Mouse (Mus musculus): ENCODE measurements around the gene Slc25a39. TPM values are rescaled to one million over a fixed set of nuclear protein-coding genes. Genes with fewer than 3 reads are reported as not detected.

Slc25a39 gene
- polyA plus RNA-seq, 1 experiment from 2014 or later, result 216 TPM

DNA sequence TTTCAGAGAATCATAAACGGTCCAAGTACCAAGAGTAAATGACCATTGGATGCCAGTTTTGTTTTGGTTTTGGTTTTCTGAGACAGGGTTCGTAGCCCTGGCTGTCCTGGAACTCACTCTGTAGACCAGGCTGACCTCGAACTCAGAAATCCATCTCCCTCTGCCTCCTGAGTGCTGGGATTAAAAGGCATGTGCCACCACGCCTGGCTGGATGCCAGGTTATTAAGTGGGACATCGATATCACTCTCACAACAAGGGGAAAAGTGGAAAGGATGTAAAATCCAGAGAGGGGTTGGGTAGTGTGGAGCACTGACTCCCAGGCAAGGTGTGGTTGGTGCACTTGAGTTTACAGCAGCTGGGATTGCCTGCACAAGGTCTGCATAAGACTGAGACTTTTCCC lies 27.7 kb downstream of the Slc25a39 start:
- Histone ChIP-seq H3K4me1 (ENCODE audit: control insufficient read depth, insufficient read depth, low read length) (peaks cover 16% of the 10 kb centered on the region), H3K4me3 (ENCODE audit: low read depth, low read length) (no peak overlapping the region), H3K9me3 (ENCODE audit: control insufficient read depth, low read depth, low read length) (no peaks in the 10 kb centered on the region; the same call in 1 of the 2 replicates), H3K9ac (replicated peaks; ENCODE audit: low read depth, low read length) (no peak overlapping the region), H3K27me3 (ENCODE audit: control insufficient read depth, insufficient read depth, low read length) (no peaks in the 10 kb centered on the region), H3K36me3 (ENCODE audit: control insufficient read depth, insufficient read depth, low read length) (no peaks in the 10 kb centered on the region), H3K27ac (ENCODE audit: low read length) (no peak overlapping the region), H3K4me2 (replicated peaks; ENCODE audit: low read depth, low read length) (no peak overlapping the region)
- WGBS, result 70% methylated on average over 5 of the region's 5 CpGs
- ATAC-seq (ENCODE audit: insufficient number of reproducible peaks, insufficient read depth, low FRiP score, low read depth), result no peak

DNA sequence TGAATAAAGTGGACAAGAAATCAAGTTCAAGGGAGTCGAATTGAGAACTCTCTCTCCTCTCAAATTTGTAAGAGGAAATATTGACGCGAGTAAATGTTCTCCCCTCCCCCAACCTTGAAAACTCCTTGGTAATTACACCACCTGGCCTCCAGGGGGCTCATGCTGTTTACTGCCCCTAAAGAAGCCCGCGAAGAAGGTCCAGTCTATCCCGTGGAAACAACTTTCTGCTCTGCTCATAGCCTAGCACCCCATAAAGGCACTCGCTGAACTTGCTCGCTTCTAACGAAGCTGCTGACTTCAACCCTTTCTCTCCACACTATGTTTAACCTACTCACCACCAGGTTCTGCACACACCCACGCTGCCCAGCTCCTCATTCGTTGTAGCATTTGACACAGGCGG lies 30.6 kb downstream of the Slc25a39 start:
- peaks cover 19% of the 10 kb centered on the region for H3K4me1 ChIP-seq (ENCODE audit: control insufficient read depth, insufficient read depth, low read length)
- H3K27me3 ChIP-seq (ENCODE audit: control insufficient read depth, insufficient read depth, low read length), result no peaks in the 10 kb centered on the region
- no peak overlapping the region for H3K4me3 ChIP-seq (ENCODE audit: low read depth, low read length)
- no peak overlapping the region for H3K9ac ChIP-seq (replicated peaks; ENCODE audit: low read depth, low read length)
- H3K4me2 ChIP-seq (replicated peaks; ENCODE audit: low read depth, low read length), result no peak overlapping the region
- H3K9me3 ChIP-seq (ENCODE audit: control insufficient read depth, low read depth, low read length), result no peaks in the 10 kb centered on the region; the same call in 1 of the 2 replicates
- no peak overlapping the region for H3K27ac ChIP-seq (ENCODE audit: low read length)
- WGBS, result 60% methylated on average over 12 of the region's 12 CpGs
- H3K36me3 ChIP-seq (ENCODE audit: control insufficient read depth, insufficient read depth, low read length), result no peaks in the 10 kb centered on the region
- ATAC-seq (ENCODE audit: insufficient number of reproducible peaks, insufficient read depth, low FRiP score, low read depth), result no peak

DNA sequence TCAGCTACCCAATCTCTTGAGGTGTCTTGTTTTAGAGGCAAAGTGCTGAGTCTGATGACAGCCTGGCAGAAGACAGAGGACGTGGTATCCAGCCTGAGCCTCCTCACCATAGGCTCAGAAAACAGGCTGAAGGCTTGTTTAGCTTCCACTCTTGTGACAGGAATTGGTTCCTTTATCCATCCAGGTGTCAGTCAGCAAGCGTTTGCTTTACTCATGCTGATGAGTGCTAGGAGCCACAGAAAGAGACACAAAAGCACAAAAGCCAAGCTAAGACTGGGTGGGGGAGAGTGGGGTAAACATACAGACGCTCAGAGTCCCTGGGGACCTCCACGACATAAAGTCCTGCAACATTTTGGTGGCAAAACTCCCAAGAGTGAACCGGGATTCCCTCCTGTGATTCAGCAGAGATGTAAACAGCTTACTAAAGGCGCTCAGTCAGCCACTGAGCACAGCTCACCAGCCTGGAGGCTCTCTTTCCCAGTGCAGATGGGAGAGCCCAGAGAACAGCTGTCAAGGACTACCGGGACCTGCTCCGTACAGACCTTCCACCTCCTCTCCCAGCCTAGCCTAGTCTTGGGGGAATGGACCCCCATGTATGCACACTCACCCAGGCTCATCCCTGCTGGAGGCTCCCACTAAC lies 31.4 kb downstream of the Slc25a39 start:
- H3K4me1 ChIP-seq (ENCODE audit: control insufficient read depth, insufficient read depth, low read length), result peaks cover 19% of the 10 kb centered on the region
- WGBS, result 18% methylated on average over 8 of the region's 8 CpGs
- H3K4me3 ChIP-seq (ENCODE audit: low read depth, low read length), result 0 out of 2 replicates have a peak overlapping the region, but pooled peaks have one; percentile 1
- ATAC-seq (ENCODE audit: insufficient number of reproducible peaks, insufficient read depth, low FRiP score, low read depth), result no peak
- no peak overlapping the region for H3K9ac ChIP-seq (replicated peaks; ENCODE audit: low read depth, low read length)
- H3K27me3 ChIP-seq (ENCODE audit: control insufficient read depth, insufficient read depth, low read length), result no peaks in the 10 kb centered on the region
- no peaks in the 10 kb centered on the region for H3K36me3 ChIP-seq (ENCODE audit: control insufficient read depth, insufficient read depth, low read length)
- no peaks in the 10 kb centered on the region; the same call in 1 of the 2 replicates for H3K9me3 ChIP-seq (ENCODE audit: control insufficient read depth, low read depth, low read length)
- H3K27ac ChIP-seq (ENCODE audit: low read length), result peak overlapping the region; percentile 27; the same call in 1 of the 2 replicates
- peak overlapping the region; percentile 38 for H3K4me2 ChIP-seq (replicated peaks; ENCODE audit: low read depth, low read length)

DNA sequence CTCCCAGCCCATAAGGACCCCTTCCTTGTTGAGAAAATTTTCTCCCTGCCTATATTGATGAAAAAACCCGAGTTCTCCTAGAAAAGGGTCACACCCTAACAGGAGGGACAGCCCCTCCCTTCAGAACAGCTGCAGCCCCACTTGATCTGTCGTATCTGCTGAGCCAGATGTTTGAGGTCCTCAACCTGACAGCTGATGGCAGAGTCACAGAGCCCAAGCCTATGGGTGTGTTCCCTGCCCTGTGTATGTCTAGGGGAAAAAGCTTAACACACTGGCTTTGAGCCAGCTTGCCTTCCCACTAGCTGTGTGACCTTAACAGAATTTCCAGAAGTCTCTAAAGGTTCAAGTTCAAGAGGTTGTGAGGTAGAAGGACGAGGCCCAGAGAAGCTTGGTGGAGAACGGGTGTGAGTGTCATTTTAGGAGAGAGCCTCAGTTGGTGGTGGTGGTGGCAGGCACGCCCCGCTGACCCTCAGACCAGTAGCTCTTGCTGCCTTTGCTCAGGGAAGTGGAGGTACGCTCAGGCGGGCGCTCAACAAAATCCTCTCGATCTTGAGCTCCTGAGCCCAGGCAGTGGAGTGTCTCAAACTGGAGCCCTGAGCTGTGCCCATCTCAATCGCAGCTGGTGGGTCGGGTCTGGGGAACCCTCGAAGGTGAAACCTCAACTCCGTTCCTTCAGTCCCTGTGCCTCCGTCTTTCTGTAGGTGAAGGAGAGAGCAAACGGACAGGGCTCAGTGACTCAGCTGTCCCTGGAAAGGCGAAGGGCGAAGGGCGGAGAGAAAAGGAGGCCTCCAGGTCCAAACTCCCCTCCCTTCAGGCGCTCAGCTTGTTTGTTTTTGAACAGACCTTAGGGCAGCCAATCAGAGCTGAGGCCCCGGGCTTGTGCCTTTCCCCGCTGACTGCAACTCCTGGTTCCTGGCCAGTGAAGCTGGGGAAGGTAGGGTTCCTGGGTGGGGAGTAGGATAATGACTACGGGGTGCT lies 32.3 kb downstream of the Slc25a39 start:
- ATAC-seq (ENCODE audit: insufficient number of reproducible peaks, insufficient read depth, low FRiP score, low read depth), result peak; percentile 80
- H3K4me1 ChIP-seq (ENCODE audit: control insufficient read depth, insufficient read depth, low read length), result peaks cover 19% of the 10 kb centered on the region
- H3K36me3 ChIP-seq (ENCODE audit: control insufficient read depth, insufficient read depth, low read length), result no peaks in the 10 kb centered on the region
- H3K9me3 ChIP-seq (ENCODE audit: control insufficient read depth, low read depth, low read length), result no peaks in the 10 kb centered on the region; the same call in 1 of the 2 replicates
- H3K27me3 ChIP-seq (ENCODE audit: control insufficient read depth, insufficient read depth, low read length), result no peaks in the 10 kb centered on the region
- WGBS, result 6% methylated on average over 23 of the region's 23 CpGs
- peak overlapping the region; percentile 38 for H3K4me2 ChIP-seq (replicated peaks; ENCODE audit: low read depth, low read length)
- H3K4me3 ChIP-seq (ENCODE audit: low read depth, low read length), result 0 out of 2 replicates have a peak overlapping the region, but pooled peaks have one; percentile 1
- no peak overlapping the region for H3K9ac ChIP-seq (replicated peaks; ENCODE audit: low read depth, low read length)
- no peak overlapping the region for H3K27ac ChIP-seq (ENCODE audit: low read length)

DNA sequence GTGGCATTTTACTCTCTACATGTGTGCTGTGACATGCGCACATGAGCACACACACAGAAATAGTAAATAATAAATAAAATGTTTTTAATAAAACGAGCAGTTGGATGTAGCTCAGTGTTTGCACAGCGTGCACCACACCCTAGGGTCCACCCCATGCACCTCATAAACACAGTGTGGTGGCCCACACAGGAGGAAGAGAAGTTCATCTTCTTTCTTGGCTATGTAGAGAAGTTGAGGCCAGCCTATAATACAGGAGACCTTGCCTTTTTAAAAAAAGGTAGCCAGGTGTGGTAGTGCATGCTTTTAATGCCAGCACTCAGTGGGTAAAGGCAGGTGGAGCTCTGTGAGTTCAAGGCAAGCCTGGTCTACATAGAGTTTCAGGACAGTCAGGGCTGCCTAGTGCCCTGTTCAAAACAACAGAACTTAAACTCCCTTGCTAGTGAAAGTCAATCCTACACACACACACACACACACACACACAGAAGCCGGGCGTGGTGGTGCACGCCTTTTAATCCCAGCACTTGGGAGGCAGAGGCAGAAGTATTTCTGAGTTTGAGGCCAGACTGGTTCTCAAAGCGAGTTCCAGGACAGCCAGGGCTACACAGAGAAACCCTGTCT lies 33.5 kb downstream of the Slc25a39 start:
- ATAC-seq (ENCODE audit: insufficient number of reproducible peaks, insufficient read depth, low FRiP score, low read depth), result no peak
- Histone ChIP-seq H3K4me2 (replicated peaks; ENCODE audit: low read depth, low read length) (no peak overlapping the region), H3K9me3 (ENCODE audit: control insufficient read depth, low read depth, low read length) (no peaks in the 10 kb centered on the region; the same call in 1 of the 2 replicates), H3K4me1 (ENCODE audit: control insufficient read depth, insufficient read depth, low read length) (peaks cover 19% of the 10 kb centered on the region), H3K9ac (replicated peaks; ENCODE audit: low read depth, low read length) (no peak overlapping the region), H3K27me3 (ENCODE audit: control insufficient read depth, insufficient read depth, low read length) (no peaks in the 10 kb centered on the region), H3K4me3 (ENCODE audit: low read depth, low read length) (no peak overlapping the region), H3K36me3 (ENCODE audit: control insufficient read depth, insufficient read depth, low read length) (no peaks in the 10 kb centered on the region), H3K27ac (ENCODE audit: low read length) (no peak overlapping the region)
- 79% methylated on average over 7 of the region's 7 CpGs for WGBS

DNA sequence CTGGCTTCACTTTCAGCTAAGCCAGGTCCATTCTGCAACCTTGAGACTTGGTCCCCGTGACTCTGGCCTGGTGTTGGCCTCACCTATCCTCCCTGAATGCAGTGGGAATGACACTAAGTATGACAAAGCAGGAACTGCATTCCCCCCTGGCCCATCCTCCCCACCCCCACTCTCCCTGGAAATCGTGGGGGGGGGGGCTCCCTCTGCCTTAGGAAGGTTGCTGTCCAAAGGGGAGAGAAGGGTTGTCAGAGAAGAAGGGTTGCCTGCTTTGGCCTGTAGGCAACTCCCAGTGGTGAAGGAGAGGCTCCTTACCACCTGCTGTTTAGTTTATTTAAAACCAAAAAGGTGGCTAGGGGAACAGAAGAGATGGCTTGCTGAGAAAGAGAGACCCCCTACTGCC lies 34.1 kb downstream of the Slc25a39 start:
- Histone ChIP-seq H3K36me3 (ENCODE audit: control insufficient read depth, insufficient read depth, low read length) (no peaks in the 10 kb centered on the region), H3K27me3 (ENCODE audit: control insufficient read depth, insufficient read depth, low read length) (no peaks in the 10 kb centered on the region), H3K9me3 (ENCODE audit: control insufficient read depth, low read depth, low read length) (no peaks in the 10 kb centered on the region), H3K4me3 (ENCODE audit: low read depth, low read length) (no peak overlapping the region), H3K9ac (replicated peaks; ENCODE audit: low read depth, low read length) (no peak overlapping the region), H3K4me1 (ENCODE audit: control insufficient read depth, insufficient read depth, low read length) (peaks cover 19% of the 10 kb centered on the region), H3K27ac (ENCODE audit: low read length) (no peak overlapping the region), H3K4me2 (replicated peaks; ENCODE audit: low read depth, low read length) (no peak overlapping the region)
- no peak for ATAC-seq (ENCODE audit: insufficient number of reproducible peaks, insufficient read depth, low FRiP score, low read depth)
- WGBS, result 28% methylated on average over 2 of the region's 2 CpGs

DNA sequence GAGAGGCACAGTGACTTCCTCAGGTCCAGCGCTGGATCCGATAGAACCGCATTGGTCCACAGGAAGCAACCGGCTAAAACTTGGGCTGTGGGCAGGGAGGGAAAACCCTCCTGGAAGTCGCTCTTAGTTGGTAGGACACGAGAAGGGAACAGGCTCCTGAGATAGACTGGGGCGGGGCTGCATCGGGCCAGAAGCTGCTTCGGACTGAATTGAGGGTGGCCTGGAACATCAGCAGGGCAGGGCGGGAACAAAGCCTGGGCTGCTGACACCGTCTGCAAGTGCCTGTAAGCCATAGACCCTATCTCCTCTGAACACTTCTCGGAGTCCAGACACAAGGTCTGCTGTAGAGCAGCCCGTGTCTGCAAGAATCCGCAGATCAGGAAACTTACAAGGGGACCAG lies 34.8 kb downstream of the Slc25a39 start:
- no peak for ATAC-seq (ENCODE audit: insufficient number of reproducible peaks, insufficient read depth, low FRiP score, low read depth)
- 38% methylated on average over 14 of the region's 14 CpGs for WGBS
- Histone ChIP-seq H3K4me3 (ENCODE audit: low read depth, low read length) (no peak overlapping the region), H3K4me2 (replicated peaks; ENCODE audit: low read depth, low read length) (no peak overlapping the region), H3K9me3 (ENCODE audit: control insufficient read depth, low read depth, low read length) (no peaks in the 10 kb centered on the region), H3K27ac (ENCODE audit: low read length) (no peak overlapping the region), H3K36me3 (ENCODE audit: control insufficient read depth, insufficient read depth, low read length) (no peaks in the 10 kb centered on the region), H3K9ac (replicated peaks; ENCODE audit: low read depth, low read length) (no peak overlapping the region), H3K27me3 (ENCODE audit: control insufficient read depth, insufficient read depth, low read length) (no peaks in the 10 kb centered on the region), H3K4me1 (ENCODE audit: control insufficient read depth, insufficient read depth, low read length) (peaks cover 19% of the 10 kb centered on the region)

DNA sequence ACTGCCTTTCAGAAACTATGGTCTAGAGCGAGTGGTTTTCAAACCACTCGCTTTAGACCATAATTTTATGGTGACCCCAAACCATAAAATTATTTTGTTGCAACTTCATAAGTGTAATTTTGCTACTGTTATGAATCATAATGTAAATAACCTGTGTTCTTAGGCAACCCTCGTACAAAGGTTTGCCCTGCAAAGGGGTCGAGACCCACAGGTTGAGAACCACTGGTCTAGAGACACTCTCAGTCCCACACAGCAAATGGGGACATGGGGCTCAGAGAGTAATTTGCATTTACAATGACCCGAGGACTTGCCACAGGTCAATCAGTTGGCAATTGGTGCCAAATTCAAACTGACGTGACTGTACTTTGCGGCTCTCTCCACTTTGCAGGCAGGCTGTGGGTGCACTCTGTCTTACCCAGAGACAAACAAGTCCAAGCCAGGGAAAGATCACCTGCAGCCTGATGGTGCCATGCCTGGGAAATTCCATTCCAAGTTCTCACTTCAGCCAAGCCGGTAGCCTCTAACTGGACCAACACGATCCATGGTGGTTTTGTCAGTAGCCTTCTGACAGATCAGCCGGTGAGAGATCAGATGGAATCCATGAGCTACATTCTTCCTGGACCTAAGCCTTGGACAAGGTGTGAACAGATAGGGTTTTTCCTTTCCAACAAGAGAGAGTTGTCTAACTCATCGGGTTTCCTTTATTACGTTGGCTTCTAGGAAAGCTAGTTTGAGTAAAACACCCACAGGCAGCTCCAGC lies 35.6 kb downstream of the Slc25a39 start:
- no peak overlapping the region for H3K27ac ChIP-seq (ENCODE audit: low read length)
- 85% methylated on average over 12 of the region's 12 CpGs for WGBS

More for the DNA sequence above, 35.6 kb downstream of the Slc25a39 start:
- H3K27me3 ChIP-seq (ENCODE audit: control insufficient read depth, insufficient read depth, low read length), result no peaks in the 10 kb centered on the region
- H3K4me2 ChIP-seq (replicated peaks; ENCODE audit: low read depth, low read length), result no peak overlapping the region
- no peaks in the 10 kb centered on the region for H3K9me3 ChIP-seq (ENCODE audit: control insufficient read depth, low read depth, low read length)
- H3K4me1 ChIP-seq (ENCODE audit: control insufficient read depth, insufficient read depth, low read length), result peaks cover 19% of the 10 kb centered on the region
- H3K9ac ChIP-seq (replicated peaks; ENCODE audit: low read depth, low read length), result no peak overlapping the region
- H3K4me3 ChIP-seq (ENCODE audit: low read depth, low read length), result no peak overlapping the region
- H3K36me3 ChIP-seq (ENCODE audit: control insufficient read depth, insufficient read depth, low read length), result no peaks in the 10 kb centered on the region
- no peak for ATAC-seq (ENCODE audit: insufficient number of reproducible peaks, insufficient read depth, low FRiP score, low read depth)

Measured in stomach, embryonic 14.5 days (tissue).